Mouse (Mus musculus): Measurements from ENCODE around the gene Kpna7. TPM values are rescaled to one million over a fixed set of nuclear protein-coding genes. Genes with fewer than 3 reads are reported as not detected.
"Not testable (repeated sequence)": the region's sequence is repeated elsewhere in the genome, so short reads cannot be mapped to it uniquely, and the experiment has no call there.

Gene Kpna7
- polyA plus RNA-seq, 1 experiment from 2014 or later: not detected

DNA sequence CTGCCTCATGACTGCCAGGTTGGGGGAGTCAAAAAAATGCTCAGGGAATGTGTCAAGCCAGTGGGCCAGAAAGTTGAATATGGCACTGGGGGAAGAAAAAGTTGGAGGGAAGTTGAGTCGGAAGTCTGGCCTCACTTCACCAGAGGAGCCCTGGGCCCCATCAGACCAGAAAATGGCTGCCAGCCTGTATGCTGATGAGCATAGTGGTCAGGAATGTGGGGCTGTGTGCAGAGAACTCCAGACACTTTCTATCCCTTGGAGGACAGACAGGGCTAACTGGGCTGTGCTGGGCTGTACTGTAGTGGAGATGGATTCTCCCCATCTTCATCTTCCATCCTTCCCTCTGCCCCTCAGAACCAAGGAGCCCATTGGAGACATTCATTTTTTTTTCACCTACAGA is 53.4 kb downstream of the Kpna7 start:
- WGBS (ENCODE audit: insufficient replicate concordance): 82% methylated on average over 1 of the region's 1 CpGs

DNA sequence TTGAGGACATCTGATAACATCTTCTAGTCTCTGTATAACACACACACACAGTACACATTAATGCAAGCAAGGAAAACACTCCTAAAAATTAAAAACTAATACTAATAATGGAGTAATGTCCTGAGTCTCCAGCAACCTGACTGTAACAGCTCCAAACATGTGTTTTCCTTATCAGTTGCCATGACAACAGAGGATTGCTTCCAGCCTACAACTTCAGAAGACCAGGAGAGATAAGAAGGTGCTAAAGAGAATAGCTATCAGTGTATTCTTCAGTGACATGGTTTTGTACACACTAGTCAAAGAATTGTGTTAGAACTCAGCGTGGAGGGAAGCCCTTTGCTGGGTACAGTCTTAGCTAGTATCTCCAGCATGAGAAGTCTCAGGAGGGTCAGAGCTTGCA is 63.1 kb downstream of the Kpna7 start:
- not testable (repeated sequence) for H3K27ac ChIP-seq (ENCODE audit: low read depth, low read length); H3K4me2 ChIP-seq; H3K4me1 ChIP-seq (ENCODE audit: control insufficient read depth, insufficient read depth, low read length); H3K9ac ChIP-seq (ENCODE audit: low read depth, low read length); ATAC-seq (replicated peaks; ENCODE audit: insufficient number of reproducible peaks, low FRiP score, low TSS enrichment); H3K4me3 ChIP-seq (ENCODE audit: low read depth, low read length); H3K36me3 ChIP-seq (ENCODE audit: control insufficient read depth, insufficient read depth, low read length); H3K27me3 ChIP-seq (ENCODE audit: control insufficient read depth, insufficient read depth, low read length); H3K9me3 ChIP-seq (replicated peaks; ENCODE audit: control insufficient read depth, low read length)
- 19% methylated on average over 1 of the region's 1 CpGs for WGBS (ENCODE audit: insufficient replicate concordance)

More for the DNA sequence above, 53.4 kb downstream of the Kpna7 start:
- H3K4me1 ChIP-seq (ENCODE audit: control insufficient read depth, insufficient read depth, low read length); H3K9me3 ChIP-seq (replicated peaks; ENCODE audit: control insufficient read depth, low read length); H3K4me3 ChIP-seq (ENCODE audit: low read depth, low read length); H3K27ac ChIP-seq (ENCODE audit: low read depth, low read length); H3K36me3 ChIP-seq (ENCODE audit: control insufficient read depth, insufficient read depth, low read length); ATAC-seq (replicated peaks; ENCODE audit: insufficient number of reproducible peaks, low FRiP score, low TSS enrichment); H3K27me3 ChIP-seq (ENCODE audit: control insufficient read depth, insufficient read depth, low read length); H3K9ac ChIP-seq (ENCODE audit: low read depth, low read length); H3K4me2 ChIP-seq: not testable (repeated sequence)

DNA sequence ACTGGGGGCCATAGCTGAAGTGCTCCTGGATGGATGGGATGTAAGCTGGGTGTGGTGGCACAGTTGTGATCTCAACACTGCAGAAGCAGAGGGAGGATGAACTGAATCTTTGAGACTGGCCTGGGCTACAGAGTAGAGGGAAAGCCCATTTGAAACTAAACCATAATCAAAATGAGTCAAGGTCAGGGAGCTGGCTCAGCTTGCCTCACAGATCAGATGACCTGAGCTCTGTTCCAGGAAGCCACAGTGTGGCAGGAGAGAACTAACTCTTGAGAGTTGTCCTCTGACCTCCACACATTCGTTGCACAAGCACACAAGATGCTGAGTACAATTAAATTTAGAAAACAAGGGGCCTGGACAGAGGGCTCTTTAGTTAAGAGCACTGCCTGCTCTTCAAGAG is 63.6 kb downstream of the Kpna7 start:
- 25% methylated on average over 1 of the region's 1 CpGs for WGBS (ENCODE audit: insufficient replicate concordance)
- not testable (repeated sequence) for H3K9me3 ChIP-seq (replicated peaks; ENCODE audit: control insufficient read depth, low read length); H3K9ac ChIP-seq (ENCODE audit: low read depth, low read length); H3K4me2 ChIP-seq; H3K4me3 ChIP-seq (ENCODE audit: low read depth, low read length); H3K27me3 ChIP-seq (ENCODE audit: control insufficient read depth, insufficient read depth, low read length); H3K36me3 ChIP-seq (ENCODE audit: control insufficient read depth, insufficient read depth, low read length); H3K27ac ChIP-seq (ENCODE audit: low read depth, low read length); H3K4me1 ChIP-seq (ENCODE audit: control insufficient read depth, insufficient read depth, low read length); ATAC-seq (replicated peaks; ENCODE audit: insufficient number of reproducible peaks, low FRiP score, low TSS enrichment)

DNA sequence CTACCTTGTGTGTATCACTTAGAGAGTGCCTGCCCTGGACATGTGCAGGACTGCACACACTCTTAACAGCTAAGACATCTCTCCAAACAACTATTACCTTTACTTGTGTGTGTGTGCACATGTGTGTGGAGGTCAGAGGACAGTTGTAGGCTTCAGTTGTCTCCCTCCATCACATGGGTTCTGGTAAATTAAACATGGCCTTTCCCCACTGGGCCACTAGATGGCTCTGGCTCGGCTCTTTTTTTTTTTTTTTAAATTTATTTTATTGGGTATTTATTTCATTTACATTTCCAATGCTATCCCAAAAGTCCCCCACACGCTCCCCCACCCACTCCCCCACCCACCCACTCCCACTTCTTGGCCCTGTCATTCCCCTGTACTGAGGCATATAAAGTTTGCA is 67.1 kb downstream of the Kpna7 start:
- H3K27me3 ChIP-seq (ENCODE audit: control insufficient read depth, insufficient read depth, low read length); H3K9ac ChIP-seq (ENCODE audit: low read depth, low read length); H3K4me3 ChIP-seq (ENCODE audit: low read depth, low read length); H3K9me3 ChIP-seq (replicated peaks; ENCODE audit: control insufficient read depth, low read length); H3K36me3 ChIP-seq (ENCODE audit: control insufficient read depth, insufficient read depth, low read length); H3K27ac ChIP-seq (ENCODE audit: low read depth, low read length); H3K4me1 ChIP-seq (ENCODE audit: control insufficient read depth, insufficient read depth, low read length); ATAC-seq (replicated peaks; ENCODE audit: insufficient number of reproducible peaks, low FRiP score, low TSS enrichment); H3K4me2 ChIP-seq: not testable (repeated sequence)
- WGBS (ENCODE audit: insufficient replicate concordance): 30% methylated on average over 2 of the region's 2 CpGs

DNA sequence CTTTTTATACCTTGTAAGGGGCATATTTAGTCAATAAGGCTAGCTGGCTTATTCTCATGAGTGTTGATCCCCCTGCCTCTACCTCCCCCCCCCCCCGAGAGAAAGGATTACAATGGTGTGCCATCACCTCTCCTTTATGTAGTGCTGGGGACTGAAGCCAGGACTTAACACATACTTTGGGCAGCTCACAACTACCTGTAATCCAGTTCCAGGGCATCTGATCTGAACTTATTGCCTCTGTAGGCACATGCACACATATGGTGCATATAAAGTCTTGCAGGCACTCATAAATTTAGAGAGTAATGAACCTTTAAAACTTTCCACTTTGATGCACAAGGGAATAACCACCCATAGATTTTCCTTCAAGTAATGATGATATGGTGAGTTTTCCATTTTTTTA is 69.6 kb downstream of the Kpna7 start:
- Histone ChIP-seq H3K27me3 (ENCODE audit: control insufficient read depth, insufficient read depth, low read length) (no peaks in the 10 kb centered on the region), H3K9me3 (replicated peaks; ENCODE audit: control insufficient read depth, low read length) (no peaks in the 10 kb centered on the region), H3K27ac (ENCODE audit: low read depth, low read length) (no peak overlapping the region), H3K4me2 (no peak overlapping the region), H3K9ac (ENCODE audit: low read depth, low read length) (no peak overlapping the region), H3K4me1 (ENCODE audit: control insufficient read depth, insufficient read depth, low read length) (peaks cover 5% of the 10 kb centered on the region; the same call in 1 of the 2 replicates), H3K4me3 (ENCODE audit: low read depth, low read length) (no peak overlapping the region), H3K36me3 (ENCODE audit: control insufficient read depth, insufficient read depth, low read length) (no peaks in the 10 kb centered on the region)
- no peak for ATAC-seq (replicated peaks; ENCODE audit: insufficient number of reproducible peaks, low FRiP score, low TSS enrichment)
- WGBS (ENCODE audit: insufficient replicate concordance): 83% methylated on average over 1 of the region's 1 CpGs

DNA sequence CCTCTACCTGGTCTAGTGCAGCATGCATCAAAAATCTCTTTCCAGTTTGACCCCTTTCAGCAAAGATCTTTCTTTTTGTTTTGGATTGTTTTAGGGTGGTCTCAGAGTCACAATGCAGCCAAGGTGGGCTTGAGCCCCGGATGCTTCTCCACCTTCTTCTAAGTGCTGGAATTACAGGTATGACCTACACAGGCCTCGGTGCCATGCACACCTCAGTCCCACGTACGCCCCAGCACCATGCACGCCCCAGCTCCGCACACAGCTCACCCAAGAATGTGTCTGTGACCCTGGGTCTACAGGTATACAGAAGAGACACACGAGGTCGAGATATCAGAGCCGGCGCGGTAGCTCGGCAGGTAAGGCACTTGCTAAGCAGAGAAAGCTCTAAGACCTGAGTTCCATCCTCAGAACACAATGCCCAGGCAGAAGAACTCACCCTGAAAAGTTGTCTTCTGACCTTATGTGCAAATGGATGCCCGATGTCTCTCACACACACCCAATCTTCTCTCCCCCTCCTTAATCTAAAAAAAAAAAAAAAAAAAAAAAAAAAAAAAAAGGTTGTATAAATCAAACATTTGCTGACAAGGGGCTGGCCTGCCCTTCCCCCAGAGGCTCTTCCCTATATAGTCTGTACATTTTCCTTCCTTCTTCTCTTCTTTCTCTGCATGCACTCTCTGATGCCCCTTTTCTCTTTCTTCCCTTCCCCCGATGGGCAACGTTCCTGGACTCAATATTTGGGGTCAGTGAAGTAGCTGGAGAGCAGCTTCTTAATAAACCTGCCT is 74.8 kb downstream of the Kpna7 start:
- Histone ChIP-seq H3K27ac (ENCODE audit: low read depth, low read length) (no peak overlapping the region), H3K4me1 (ENCODE audit: control insufficient read depth, insufficient read depth, low read length) (0 out of 2 replicates have a peak, but pooled peaks cover 5% of the 10 kb centered on the region), H3K4me2 (no peak overlapping the region), H3K9ac (ENCODE audit: low read depth, low read length) (no peak overlapping the region), H3K27me3 (ENCODE audit: control insufficient read depth, insufficient read depth, low read length) (no peaks in the 10 kb centered on the region), H3K36me3 (ENCODE audit: control insufficient read depth, insufficient read depth, low read length) (no peaks in the 10 kb centered on the region), H3K9me3 (replicated peaks; ENCODE audit: control insufficient read depth, low read length) (no peaks in the 10 kb centered on the region), H3K4me3 (ENCODE audit: low read depth, low read length) (no peak overlapping the region)
- no peak for ATAC-seq (replicated peaks; ENCODE audit: insufficient number of reproducible peaks, low FRiP score, low TSS enrichment)
- 79% methylated on average over 15 of the region's 15 CpGs for WGBS (ENCODE audit: insufficient replicate concordance)

DNA sequence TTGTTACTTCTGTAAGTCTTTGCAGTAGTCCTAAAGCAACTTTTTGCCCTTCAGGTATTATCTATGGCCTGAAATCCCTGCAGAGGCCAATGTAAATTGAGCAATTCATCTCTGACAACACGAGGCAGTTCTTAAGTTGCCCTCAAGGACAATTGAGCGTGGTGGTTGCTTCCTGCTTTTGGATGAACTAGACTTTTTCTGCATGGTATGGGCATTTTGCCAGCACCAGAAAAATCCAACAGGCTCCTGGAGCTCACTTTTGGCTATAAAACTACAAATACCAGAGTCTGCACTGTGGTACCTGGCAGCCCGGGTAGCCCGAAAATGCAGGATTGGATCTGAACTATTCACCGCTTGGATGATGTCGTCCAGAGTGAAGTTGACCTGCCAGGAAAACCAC is 78.2 kb downstream of the Kpna7 start:
- H3K9me3 ChIP-seq (replicated peaks; ENCODE audit: control insufficient read depth, low read length): no peaks in the 10 kb centered on the region
- H3K27me3 ChIP-seq (ENCODE audit: control insufficient read depth, insufficient read depth, low read length): no peaks in the 10 kb centered on the region
- no peak overlapping the region for H3K27ac ChIP-seq (ENCODE audit: low read depth, low read length)
- 0 out of 2 replicates have a peak, but pooled peaks cover 5% of the 10 kb centered on the region for H3K4me1 ChIP-seq (ENCODE audit: control insufficient read depth, insufficient read depth, low read length)
- H3K4me3 ChIP-seq (ENCODE audit: low read depth, low read length): no peak overlapping the region
- ATAC-seq (replicated peaks; ENCODE audit: insufficient number of reproducible peaks, low FRiP score, low TSS enrichment): no peak
- no peak overlapping the region for H3K9ac ChIP-seq (ENCODE audit: low read depth, low read length)
- WGBS (ENCODE audit: insufficient replicate concordance): 80% methylated on average over 6 of the region's 6 CpGs
- H3K36me3 ChIP-seq (ENCODE audit: control insufficient read depth, insufficient read depth, low read length): no peaks in the 10 kb centered on the region
- H3K4me2 ChIP-seq: no peak overlapping the region

DNA sequence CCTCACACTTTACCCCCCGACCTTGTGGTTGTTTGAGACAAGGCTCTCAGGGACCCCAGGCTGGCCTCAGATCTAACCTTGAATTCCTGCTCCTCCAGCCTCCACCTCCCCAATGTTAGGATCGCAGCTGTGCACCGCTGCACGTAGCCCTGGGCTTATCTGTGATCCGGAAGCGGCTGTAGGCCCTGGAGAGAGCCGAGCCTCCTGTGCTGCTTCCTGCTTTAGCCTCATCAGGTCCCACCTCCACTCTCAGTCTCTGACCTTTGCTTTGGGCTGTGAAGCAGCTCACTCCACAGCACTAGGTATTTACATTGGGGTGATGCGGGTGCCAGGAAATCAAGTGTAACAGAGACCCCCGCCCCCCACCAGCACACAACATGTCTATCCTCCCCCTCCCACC is 79.3 kb downstream of the Kpna7 start:
- no peaks in the 10 kb centered on the region for H3K9me3 ChIP-seq (replicated peaks; ENCODE audit: control insufficient read depth, low read length)
- 0 out of 2 replicates have a peak, but pooled peaks cover 5% of the 10 kb centered on the region for H3K4me1 ChIP-seq (ENCODE audit: control insufficient read depth, insufficient read depth, low read length)
- ATAC-seq (replicated peaks; ENCODE audit: insufficient number of reproducible peaks, low FRiP score, low TSS enrichment): 0 out of 2 replicates have a peak, but pooled peaks have one; percentile 49
- no peak overlapping the region for H3K4me3 ChIP-seq (ENCODE audit: low read depth, low read length)
- H3K9ac ChIP-seq (ENCODE audit: low read depth, low read length): no peak overlapping the region
- no peak overlapping the region for H3K27ac ChIP-seq (ENCODE audit: low read depth, low read length)
- H3K27me3 ChIP-seq (ENCODE audit: control insufficient read depth, insufficient read depth, low read length): no peaks in the 10 kb centered on the region
- WGBS (ENCODE audit: insufficient replicate concordance): 33% methylated on average over 9 of the region's 9 CpGs
- H3K4me2 ChIP-seq: no peak overlapping the region
- H3K36me3 ChIP-seq (ENCODE audit: control insufficient read depth, insufficient read depth, low read length): no peaks in the 10 kb centered on the region

DNA sequence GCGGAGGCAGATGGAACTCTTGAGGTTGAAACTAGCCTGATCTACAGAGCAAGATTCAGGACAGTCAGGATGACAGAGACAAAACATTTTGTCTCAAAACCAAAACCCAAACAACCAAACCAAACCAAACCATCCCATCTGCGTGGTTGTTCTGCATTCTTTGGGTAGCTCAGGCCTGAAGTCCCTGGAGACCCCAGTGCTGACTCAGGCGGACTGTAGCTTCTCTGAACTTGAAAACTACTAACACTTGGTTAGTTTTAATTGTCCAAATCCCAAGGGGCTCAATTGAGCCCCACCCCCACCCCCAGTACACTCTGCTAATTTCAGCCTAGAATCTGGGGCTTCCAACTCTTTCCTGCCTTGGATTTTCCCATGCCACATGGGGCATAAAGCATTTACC is 80.5 kb downstream of the Kpna7 start:
- H3K9ac ChIP-seq (ENCODE audit: low read depth, low read length): no peak overlapping the region
- no peak overlapping the region for H3K27ac ChIP-seq (ENCODE audit: low read depth, low read length)
- no peak overlapping the region for H3K4me3 ChIP-seq (ENCODE audit: low read depth, low read length)
- WGBS (ENCODE audit: insufficient replicate concordance): 68% methylated on average over 3 of the region's 3 CpGs
- no peaks in the 10 kb centered on the region for H3K27me3 ChIP-seq (ENCODE audit: control insufficient read depth, insufficient read depth, low read length)
- H3K4me2 ChIP-seq: no peak overlapping the region
- ATAC-seq (replicated peaks; ENCODE audit: insufficient number of reproducible peaks, low FRiP score, low TSS enrichment): no peak
- H3K9me3 ChIP-seq (replicated peaks; ENCODE audit: control insufficient read depth, low read length): no peaks in the 10 kb centered on the region
- no peaks in the 10 kb centered on the region for H3K36me3 ChIP-seq (ENCODE audit: control insufficient read depth, insufficient read depth, low read length)
- H3K4me1 ChIP-seq (ENCODE audit: control insufficient read depth, insufficient read depth, low read length): 0 out of 2 replicates have a peak, but pooled peaks cover 5% of the 10 kb centered on the region

All from heart, embryonic 11.5 days (tissue).